Mouse (Mus musculus): ENCODE measurements around the gene Rhox2g.
"Not testable (repeated sequence)": the region's sequence is repeated elsewhere in the genome, so short reads cannot be mapped to it uniquely, and the experiment has no call there.

The Rhox2g gene

GRCm38 (mm10) chrX:37643370-37643769 is at the start of gene Rhox2g:
Gene Rhox2g, minus strand, starts transcription at chrX:37643470.
- not testable (repeated sequence) for DNase-seq (ENCODE audit: low spot score in 2 of 2)

DNA sequence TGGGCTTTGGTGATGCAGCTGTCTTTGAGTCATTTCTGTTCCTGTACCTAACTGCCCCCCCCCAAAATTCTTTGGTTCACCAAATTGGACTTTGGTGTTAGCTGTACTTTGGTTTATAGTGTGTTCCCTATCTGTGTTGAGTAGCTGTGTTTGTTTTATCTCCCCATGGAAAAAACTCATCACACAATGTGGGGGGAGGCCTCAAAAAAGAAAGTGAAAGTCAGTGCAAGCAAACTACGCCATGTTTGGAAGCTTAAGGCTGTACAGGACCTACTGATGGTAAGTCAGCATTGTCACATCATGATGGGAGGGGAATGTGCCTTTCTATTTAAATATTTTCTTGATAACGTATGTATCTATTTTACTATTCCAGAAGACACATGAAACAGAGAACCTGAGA is 49.0 kb upstream of the Rhox2g start:
- no peak for DNase-seq (ENCODE audit: low spot score in 2 of 2)

GRCm38 (mm10) chrX:37683031-37683715 is 39.9 kb upstream of the Rhox2g start:
- DNase-seq (ENCODE audit: low spot score in 2 of 2) = no peak

DNA sequence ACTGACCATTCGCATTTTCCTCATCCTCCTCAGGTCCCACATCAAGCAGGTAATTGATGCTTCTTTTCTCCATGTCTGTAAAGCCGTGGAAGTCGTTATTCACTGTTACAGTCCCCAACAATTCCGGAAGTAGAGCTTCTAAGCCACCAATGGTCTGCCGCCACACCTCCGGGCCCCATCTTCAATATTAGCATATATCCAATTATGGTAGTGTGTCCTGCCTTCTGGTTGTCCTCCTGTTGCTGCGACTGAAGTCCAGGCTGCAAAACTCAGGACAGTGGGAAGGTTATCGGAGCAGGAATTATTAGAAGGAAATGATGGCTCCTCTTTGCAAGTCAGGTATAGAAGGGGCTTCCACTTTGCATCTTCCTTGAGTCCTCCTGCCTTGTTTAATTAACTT is 29.9 kb upstream of the Rhox2g start, which contains the start of gene Rhox2h:
Gene Rhox2h (minus strand): TSS at position 101 of the 400 bp plus-strand sequence.
- not testable (repeated sequence) for DNase-seq (ENCODE audit: low spot score in 2 of 2)

GRCm38 (mm10) chrX:37668664-37669063 is 25.4 kb upstream of the Rhox2g start, which contains the start of gene Rhox3h:
Gene Rhox3h, minus strand, starts transcription at chrX:37668764.
- DNase-seq (ENCODE audit: low spot score in 2 of 2) = not testable (repeated sequence)

- DNase-seq (ENCODE audit: low spot score in 2 of 2) = not testable (repeated sequence)
These were observed 8.0 kb upstream of the Rhox2g start, which contains the start of gene Rhox4g for GRCm38 (mm10) chrX:37651227-37651626. Gene Rhox4g, minus strand, starts transcription at chrX:37651327.

- DNase-seq (ENCODE audit: low spot score in 2 of 2) = not testable (repeated sequence)
These were observed 14.8 kb downstream of the Rhox2g start, which contains the start of gene Rhox3g for GRCm38 (mm10) chrX:37628512-37628911. Gene Rhox3g, minus strand, starts transcription at chrX:37628612.

DNA sequence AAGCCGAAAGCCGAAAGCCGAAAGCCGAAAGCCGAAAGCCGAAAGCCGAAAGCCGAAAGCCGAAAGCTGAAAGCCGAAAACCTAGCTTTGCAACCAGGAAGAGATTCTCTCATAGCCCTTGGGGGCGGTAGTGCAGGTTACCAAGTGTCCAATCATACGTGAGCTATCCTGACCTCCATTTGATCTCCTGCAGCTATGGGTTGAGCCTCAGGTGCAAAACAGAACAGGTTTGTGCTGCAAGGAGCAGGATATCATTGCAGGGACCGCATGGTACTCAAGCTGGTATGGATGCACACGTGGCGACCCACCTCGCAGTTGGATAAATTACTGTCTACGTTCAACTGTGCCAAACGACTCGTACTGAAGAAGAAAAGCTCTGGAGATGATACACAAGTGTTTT is 35.7 kb downstream of the Rhox2g start, which contains the start of gene Rhox4f:
Gene Rhox4f (minus strand): TSS at position 101 of the 400 bp plus-strand sequence.
- not testable (repeated sequence) for DNase-seq (ENCODE audit: low spot score in 2 of 2)
